Mouse (Mus musculus) hindbrain, embryonic 11.5 days (tissue): ENCODE data around the gene Olfr464. TPM values are rescaled to one million over a fixed set of nuclear protein-coding genes. Genes with fewer than 3 reads are reported as not detected.
"Not testable (repeated sequence)": the region's sequence is repeated elsewhere in the genome, so short reads cannot be mapped to it uniquely, and the experiment has no call there.

Experiments
- ATAC-seq: fragments of 200-750 bp; cut with Nextera tagmentation; 2 replicates; pipeline ENCODE4 v1.8.0; 2017; ENCODE audit warnings: mild to moderate bottlenecking, moderate TSS enrichment, moderate library complexity; ENCODE audit not compliant: low FRiP score
- DNase-seq: peaks from one replicate; pipeline ENCODE4 v3.0.0-alpha.2; 2015; ENCODE audit warnings: low spot score
- H3K27ac ChIP-seq: fragments of 300-500 bp; sonication (generic); 2 replicates; pipeline ENCODE4 v1.5.1; 2014; ENCODE audit warnings: mild to moderate bottlenecking, low read depth, low read length
- H3K27me3 ChIP-seq: fragments of 300-500 bp; sonication (generic); 2 replicates; pipeline ENCODE4 v1.6.1; 2014; ENCODE audit warnings: mild to moderate bottlenecking, low read length, moderate library complexity, mixed read lengths; ENCODE audit not compliant: control insufficient read depth, insufficient read depth
- H3K36me3 ChIP-seq: fragments of 300-500 bp; sonication (generic); 2 replicates; pipeline ENCODE4 v1.6.1; 2014; ENCODE audit warnings: mild to moderate bottlenecking, low read length, moderate library complexity, mixed read lengths; ENCODE audit not compliant: control insufficient read depth, insufficient read depth
- H3K4me1 ChIP-seq: fragments of 300-500 bp; sonication (generic); replicated peaks from 2 replicates; pipeline ENCODE4 v1.6.1; 2014; ENCODE audit warnings: low read length, mixed read lengths; ENCODE audit not compliant: control insufficient read depth, insufficient read depth
- H3K4me2 ChIP-seq: fragments of 300-500 bp; sonication (generic); replicated peaks from 2 replicates; pipeline ENCODE4 v1.6.1; 2014; ENCODE audit warnings: mild to moderate bottlenecking, low read depth, low read length
- H3K4me3 ChIP-seq: fragments of 300-500 bp; sonication (generic); 2 replicates; pipeline ENCODE4 v1.5.1; 2014; ENCODE audit warnings: low read depth, low read length
- H3K9ac ChIP-seq: fragments of 300-500 bp; sonication (generic); 2 replicates; pipeline ENCODE4 v1.6.1; 2014; ENCODE audit warnings: low read depth, low read length
- H3K9me3 ChIP-seq: fragments of 300-500 bp; sonication (generic); 2 replicates; pipeline ENCODE4 v1.6.1; 2016; ENCODE audit warnings: low read length; ENCODE audit not compliant: control insufficient read depth
- WGBS: fragments of 180-500 bp; shearing (Covaris S2); extraction: QIAGEN DNeasy Blood & Tissue Kit; methylation state at CpG from one replicate; pipeline ENCODE4 v1.1.7; 2014; 5-methylcytosine and 5-hydroxymethylcytosine counted together
- polyA plus RNA-seq: library from polyadenylated mRNA; unstranded; fragments of >200 nt; fragmentation: Nextera tagmentation; extraction: Ambion mirVana; gene quantifications from 2 replicates; pipeline ENCODE4 v1.2.1, GENCODE M21; 2014

Olfr464 gene
- polyA plus RNA-seq, 1 experiment from 2014 or later: not detected

DNA sequence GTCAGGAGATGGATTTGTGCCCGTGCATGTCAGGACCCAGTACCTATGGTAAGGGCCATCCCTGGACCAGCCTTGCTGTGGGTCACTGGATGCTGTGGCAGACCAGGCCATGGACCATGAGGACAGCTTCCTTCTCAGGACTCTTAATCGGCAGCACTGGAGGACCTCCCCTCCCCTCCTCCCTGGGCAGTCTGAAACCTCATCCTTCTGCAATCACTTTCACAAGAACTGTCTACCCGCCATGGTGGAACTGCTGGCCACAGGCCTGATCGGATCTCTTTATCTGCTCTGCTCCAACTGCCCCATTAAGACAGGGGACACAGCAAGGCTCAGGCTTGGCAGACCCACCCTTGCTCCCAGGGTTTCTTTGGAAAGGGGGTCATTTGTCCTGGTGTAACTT is 39.1 kb downstream of the Olfr464 start:
- Histone ChIP-seq H3K4me3 (no peak overlapping the region), H3K9me3 (no peaks in the 10 kb centered on the region), H3K9ac (no peak overlapping the region), H3K4me1 (no peaks in the 10 kb centered on the region), H3K36me3 (no peaks in the 10 kb centered on the region), H3K27ac (no peak overlapping the region), H3K27me3 (no peaks in the 10 kb centered on the region), H3K4me2 (no peak overlapping the region)
- 78% methylated on average over 4 of the region's 4 CpGs for WGBS
- ATAC-seq (no peak), DNase-seq (no peak)

DNA sequence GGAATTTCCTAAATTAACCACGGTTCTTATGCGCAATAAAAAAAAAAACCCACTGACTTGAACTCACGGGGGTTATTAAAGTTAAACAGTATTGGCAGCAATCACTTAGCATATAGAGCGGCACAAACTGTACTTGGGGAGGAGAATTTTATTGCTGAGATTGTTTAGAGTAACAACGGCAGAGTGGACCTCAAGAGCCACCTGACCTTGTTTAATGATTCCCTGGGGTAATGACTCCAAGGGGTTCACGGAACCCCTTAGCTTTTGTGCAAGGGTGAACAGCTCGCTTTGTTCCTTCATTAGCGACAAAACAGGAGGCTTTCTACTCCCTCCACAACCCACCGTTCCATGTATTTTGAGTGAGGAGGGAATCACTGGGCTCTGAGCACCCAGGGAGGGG is 40.9 kb downstream of the Olfr464 start:
- Histone ChIP-seq H3K27me3 (no peaks in the 10 kb centered on the region), H3K4me2 (no peak overlapping the region), H3K9ac (no peak overlapping the region), H3K36me3 (no peaks in the 10 kb centered on the region), H3K9me3 (no peaks in the 10 kb centered on the region), H3K4me1 (no peaks in the 10 kb centered on the region), H3K4me3 (no peak overlapping the region), H3K27ac (no peak overlapping the region)
- 75% methylated on average over 9 of the region's 9 CpGs for WGBS
- ATAC-seq (no peak), DNase-seq (no peak)

DNA sequence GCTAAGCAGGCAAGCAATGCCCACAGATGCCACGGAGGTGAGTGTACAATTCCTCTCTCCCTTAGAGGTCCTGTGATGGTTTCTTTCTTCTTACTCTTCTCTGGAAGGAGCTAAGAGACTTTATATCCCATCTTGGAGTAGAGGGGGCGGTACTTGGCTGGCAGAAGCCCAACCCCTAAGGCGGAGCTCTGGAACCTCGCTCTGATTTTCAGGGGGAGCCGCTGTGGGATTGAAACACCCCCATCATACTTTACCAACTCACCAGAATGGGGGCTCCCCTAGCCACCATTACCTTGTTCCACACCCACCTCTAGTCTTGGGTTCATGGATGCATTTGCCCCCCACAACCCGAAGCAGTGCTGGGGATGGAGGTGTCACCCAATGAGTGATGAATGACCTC is 45.3 kb downstream of the Olfr464 start, which contains the start of gene Epx:
TSS of gene Epx (minus strand) at position 101 of the 400 bp plus-strand sequence.
- H3K4me1 ChIP-seq: no peaks in the 10 kb centered on the region

DNA sequence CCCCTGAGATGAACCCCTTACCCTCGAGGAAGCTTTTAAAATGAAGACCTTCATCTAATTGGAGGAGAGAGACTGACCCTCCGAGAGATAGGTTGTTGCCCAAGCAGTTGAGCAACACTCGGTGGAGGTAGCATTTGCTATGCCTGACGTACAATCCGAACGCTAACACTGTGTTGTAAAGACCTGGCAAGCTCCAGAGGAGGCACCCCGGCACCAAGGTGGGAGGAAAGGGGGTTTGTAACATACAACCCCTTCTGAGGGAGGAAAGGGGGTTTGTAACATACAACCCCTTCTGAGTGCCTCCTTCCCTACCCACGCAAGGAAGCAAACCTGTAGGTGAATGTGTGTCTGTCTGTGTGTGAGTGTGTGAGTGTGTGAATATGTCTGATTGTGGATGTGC is 49.0 kb downstream of the Olfr464 start:
- no peak overlapping the region for H3K4me3 ChIP-seq
- no peaks in the 10 kb centered on the region for H3K9me3 ChIP-seq
- 64% methylated on average over 8 of the region's 8 CpGs for WGBS
- no peaks in the 10 kb centered on the region for H3K27me3 ChIP-seq
- H3K36me3 ChIP-seq: no peaks in the 10 kb centered on the region
- no peak overlapping the region for H3K27ac ChIP-seq
- no peak for ATAC-seq
- H3K4me1 ChIP-seq: no peaks in the 10 kb centered on the region
- no peak for DNase-seq
- no peak overlapping the region for H3K4me2 ChIP-seq
- H3K9ac ChIP-seq: no peak overlapping the region

More for the DNA sequence above, 45.3 kb downstream of the Olfr464 start, which contains the start of gene Epx:
- DNase-seq: no peak
- Histone ChIP-seq H3K27ac (no peak within 1 kb of the TSS), H3K36me3 (no peaks in the 10 kb centered on the region), H3K4me2 (no peak within 1 kb of the TSS), H3K4me3 (no peak within 1 kb of the TSS), H3K9ac (no peak within 1 kb of the TSS), H3K27me3 (no peaks in the 10 kb centered on the region), H3K9me3 (no peaks in the 10 kb centered on the region)
- ATAC-seq: no peak
- WGBS: 83% methylated on average over 6 of the region's 6 CpGs

DNA sequence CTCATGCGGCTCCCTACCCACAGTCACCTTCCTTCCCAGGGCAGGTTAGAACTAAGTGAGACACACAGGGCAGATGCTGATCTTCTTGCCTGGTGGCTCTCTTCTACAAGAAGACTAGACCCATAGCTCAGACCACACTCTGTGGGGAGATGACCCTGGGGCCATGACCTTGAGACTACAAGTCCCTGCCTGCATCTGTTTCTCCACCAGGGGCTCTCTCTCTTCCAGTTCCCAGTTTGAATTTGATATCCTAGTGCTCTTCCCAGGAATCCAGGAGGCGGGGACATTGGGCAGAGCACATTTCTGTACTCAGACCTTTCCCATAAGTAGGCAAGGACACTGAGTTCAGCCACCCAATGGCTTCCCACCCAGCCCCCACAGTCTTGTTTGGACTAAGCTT is 50.7 kb downstream of the Olfr464 start:
- Histone ChIP-seq H3K9ac (no peak overlapping the region), H3K4me2 (no peak overlapping the region), H3K9me3 (no peaks in the 10 kb centered on the region), H3K27me3 (no peaks in the 10 kb centered on the region), H3K4me1 (no peaks in the 10 kb centered on the region), H3K36me3 (no peaks in the 10 kb centered on the region), H3K27ac (no peak overlapping the region), H3K4me3 (no peak overlapping the region)
- ATAC-seq (no peak), DNase-seq (no peak)
- WGBS: 75% methylated on average over 2 of the region's 2 CpGs

DNA sequence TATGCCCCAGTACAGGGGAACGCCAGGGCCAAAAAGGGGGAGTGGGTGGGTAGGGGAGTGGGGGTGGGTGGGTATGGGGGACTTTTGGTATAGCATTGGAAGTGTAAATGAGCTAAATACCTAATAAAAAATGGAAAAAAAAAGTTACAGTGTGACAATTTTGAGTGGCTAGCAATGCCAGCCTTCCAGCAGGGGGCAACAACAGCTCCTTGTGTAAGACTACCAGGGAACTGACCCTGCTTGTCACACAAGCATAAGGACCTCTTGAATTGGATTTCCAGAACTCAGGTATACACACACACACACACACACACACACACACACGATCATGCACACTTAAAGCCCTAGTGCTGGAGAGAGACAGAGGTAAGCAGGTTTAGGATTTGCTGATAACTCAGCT is 53.9 kb downstream of the Olfr464 start:
- not testable (repeated sequence) for H3K4me3 ChIP-seq, H3K36me3 ChIP-seq, H3K27me3 ChIP-seq, DNase-seq, H3K4me1 ChIP-seq, ATAC-seq, H3K9ac ChIP-seq, H3K27ac ChIP-seq, H3K9me3 ChIP-seq, H3K4me2 ChIP-seq
- 81% methylated on average over 1 of the region's 2 CpGs for WGBS

Other genes starting within 250 kb of the Olfr464 start
- 162 and 169 TPM in 2 replicates for gene Supt4a, start 183.4 kb downstream of the Olfr464 start, polyA plus RNA-seq
- gene Tspoap1, start 160.4 kb downstream of the Olfr464 start, polyA plus RNA-seq: 6.4 and 10.0 TPM in 2 replicates
- gene Mpo, start 127.4 kb downstream of the Olfr464 start, polyA plus RNA-seq: 2.8 and 5.3 TPM in 2 replicates
- gene Lpo, start 92.7 kb downstream of the Olfr464 start, polyA plus RNA-seq: 0.70 and 0.73 TPM in 2 replicates
- 13.2 and 16.2 TPM in 2 replicates for gene Mks1, start 67.8 kb downstream of the Olfr464 start, polyA plus RNA-seq
- gene Epx, start 45.4 kb downstream of the Olfr464 start, polyA plus RNA-seq: 0.07 TPM in 1 of 2 replicates, not detected in the other
- gene Olfr462, start 28.7 kb downstream of the Olfr464 start, polyA plus RNA-seq: not detected in 2 replicates
- gene Olfr463, start 23.6 kb downstream of the Olfr464 start, polyA plus RNA-seq: not detected in 2 replicates
- 25.4 and 26.1 TPM in 2 replicates for gene Dynll2, start 66.6 kb upstream of the Olfr464 start, polyA plus RNA-seq
- gene Srsf1, start 126.4 kb upstream of the Olfr464 start, polyA plus RNA-seq: 493 and 503 TPM in 2 replicates
- gene Vezf1, start 147.3 kb upstream of the Olfr464 start, polyA plus RNA-seq: 77.7 and 80.7 TPM in 2 replicates
- gene Cuedc1, start 177.1 kb upstream of the Olfr464 start, polyA plus RNA-seq: 17.6 TPM in 2 replicates